Mouse (Mus musculus) limb, embryonic 13.5 days (tissue): ENCODE measurements at regions not wholly inside any gene's neighbourhood (a gene's known extent, or its start where the extent isn't known, plus 50 kb on each side); places are given as distances from the start of the nearest gene placed in this dataset.

Experiments used
- ATAC-seq: fragments of 200-750 bp; cut with Nextera tagmentation; 2 replicates; pipeline ENCODE4 v1.8.0; 2017; ENCODE audit warnings: low read depth, moderate number of reproducible peaks, moderate TSS enrichment; ENCODE audit not compliant: low FRiP score
- H3K27ac ChIP-seq: fragments of 300-500 bp; sonication (generic); 2 replicates; pipeline ENCODE4 v1.5.1; 2015; ENCODE audit warnings: inconsistent platforms, mild to moderate bottlenecking, moderate library complexity
- H3K27me3 ChIP-seq: fragments of 300-500 bp; sonication (generic); 2 replicates; pipeline ENCODE4 v1.6.1; 2015; ENCODE audit warnings: mild to moderate bottlenecking, inconsistent platforms
- H3K36me3 ChIP-seq: fragments of 300-500 bp; sonication (generic); 2 replicates; pipeline ENCODE4 v1.6.1; 2015; ENCODE audit warnings: inconsistent platforms, mild to moderate bottlenecking, moderate library complexity
- H3K4me1 ChIP-seq: fragments of 300-500 bp; sonication (generic); 2 replicates; pipeline ENCODE4 v1.6.1; 2015; ENCODE audit warnings: inconsistent platforms
- H3K4me2 ChIP-seq: fragments of 300-500 bp; sonication (generic); replicated peaks from 2 replicates; pipeline ENCODE4 v1.6.1; 2015; ENCODE audit warnings: inconsistent platforms, mild to moderate bottlenecking, moderate library complexity
- H3K4me3 ChIP-seq: fragments of 300-500 bp; sonication (generic); 2 replicates; pipeline ENCODE4 v1.5.1; 2015; ENCODE audit warnings: moderate library complexity, mild to moderate bottlenecking, inconsistent platforms
- H3K9ac ChIP-seq: fragments of 300-500 bp; sonication (generic); 2 replicates; pipeline ENCODE4 v1.6.1; 2015; ENCODE audit warnings: mild to moderate bottlenecking, inconsistent platforms
- H3K9me3 ChIP-seq: fragments of 300-500 bp; sonication (generic); 2 replicates; pipeline ENCODE4 v1.6.1; 2016; ENCODE audit warnings: inconsistent platforms
- WGBS: fragments of 180-500 bp; shearing (Covaris S2); methylation state at CpG from one replicate; pipeline ENCODE4 v1.1.7; 2015; 5-methylcytosine and 5-hydroxymethylcytosine counted together

DNA sequence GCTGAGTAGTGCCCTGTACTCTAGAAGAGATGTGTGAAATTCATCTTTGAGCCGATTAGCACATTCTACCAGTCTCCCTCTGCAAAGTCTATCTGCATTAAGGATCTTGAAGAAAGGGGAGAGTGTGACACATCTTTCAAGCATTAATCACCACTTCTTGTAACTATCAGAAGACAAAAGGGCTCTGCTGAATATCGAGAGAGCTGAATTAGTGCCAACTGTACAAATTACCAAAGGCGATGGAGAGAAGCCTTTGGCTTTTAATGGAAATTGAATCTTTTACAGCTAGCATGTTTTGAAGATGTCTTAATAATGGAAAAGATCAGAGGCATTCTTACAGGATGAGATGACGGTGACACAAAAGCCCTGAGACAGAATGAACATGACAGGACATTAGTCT is 97.2 kb upstream of the Pam start:
- H3K36me3 ChIP-seq = no peaks in the 10 kb centered on the region
- ATAC-seq = no peak
- no peak overlapping the region for H3K27ac ChIP-seq
- H3K27me3 ChIP-seq = no peaks in the 10 kb centered on the region
- no peak overlapping the region for H3K9ac ChIP-seq
- 83% methylated on average over 4 of the region's 4 CpGs for WGBS
- no peaks in the 10 kb centered on the region for H3K9me3 ChIP-seq
- H3K4me2 ChIP-seq = no peak overlapping the region
- H3K4me3 ChIP-seq = no peak overlapping the region
- 0 out of 2 replicates have a peak, but pooled peaks cover 3% of the 10 kb centered on the region for H3K4me1 ChIP-seq

DNA sequence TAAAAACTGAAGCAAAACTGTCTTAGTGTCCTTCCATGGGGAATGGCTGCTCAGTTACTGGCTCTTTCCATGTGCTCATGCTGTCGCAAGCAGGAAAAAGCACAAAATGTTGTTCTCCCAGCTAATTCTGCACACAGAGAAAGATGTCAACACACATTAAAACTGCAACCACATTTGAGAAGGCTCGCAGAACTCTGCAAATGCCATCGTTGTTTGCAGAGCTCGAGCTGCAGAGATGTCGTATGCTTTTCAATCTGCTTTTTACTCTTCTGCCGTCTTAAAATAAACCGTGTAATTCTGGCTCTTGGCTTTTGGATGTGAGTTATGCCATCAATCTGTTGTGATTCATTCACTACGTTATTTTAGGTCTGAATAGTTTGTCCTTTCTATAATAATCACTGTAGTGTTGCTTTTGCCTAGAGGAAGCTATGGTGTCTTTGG is 96.6 kb upstream of the Pam start:
- 77% methylated on average over 8 of the region's 8 CpGs for WGBS
- Histone ChIP-seq H3K4me2 (no peak overlapping the region), H3K9me3 (no peaks in the 10 kb centered on the region), H3K27me3 (no peaks in the 10 kb centered on the region), H3K9ac (no peak overlapping the region), H3K27ac (no peak overlapping the region), H3K4me1 (0 out of 2 replicates have a peak, but pooled peaks cover 3% of the 10 kb centered on the region), H3K4me3 (no peak overlapping the region), H3K36me3 (no peaks in the 10 kb centered on the region)
- ATAC-seq = no peak

DNA sequence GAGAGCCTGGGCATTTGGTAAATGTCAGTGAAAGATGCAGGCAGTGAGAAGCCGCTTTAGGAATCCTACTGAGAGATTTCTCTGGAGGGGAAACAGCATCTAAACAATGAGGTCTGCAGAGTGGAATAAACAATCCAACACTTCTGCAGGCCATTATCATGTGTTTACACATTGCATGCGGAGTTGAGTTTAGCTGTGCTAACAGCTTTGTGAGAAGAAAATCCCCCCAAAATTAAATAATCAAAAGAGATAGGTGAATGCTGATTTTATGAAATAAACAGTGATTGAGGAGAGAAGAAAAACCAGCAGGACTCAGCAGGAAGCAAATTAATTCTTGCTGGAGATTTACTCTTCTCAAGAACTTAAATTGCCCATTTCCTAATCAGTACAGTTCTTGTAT is 95.9 kb upstream of the Pam start:
- Histone ChIP-seq H3K4me2 (no peak overlapping the region), H3K4me3 (no peak overlapping the region), H3K27me3 (no peaks in the 10 kb centered on the region), H3K9ac (no peak overlapping the region), H3K4me1 (0 out of 2 replicates have a peak, but pooled peaks cover 3% of the 10 kb centered on the region), H3K27ac (no peak overlapping the region), H3K9me3 (no peaks in the 10 kb centered on the region), H3K36me3 (no peaks in the 10 kb centered on the region)
- no peak for ATAC-seq
- WGBS = 24% methylated on average over 2 of the region's 2 CpGs

DNA sequence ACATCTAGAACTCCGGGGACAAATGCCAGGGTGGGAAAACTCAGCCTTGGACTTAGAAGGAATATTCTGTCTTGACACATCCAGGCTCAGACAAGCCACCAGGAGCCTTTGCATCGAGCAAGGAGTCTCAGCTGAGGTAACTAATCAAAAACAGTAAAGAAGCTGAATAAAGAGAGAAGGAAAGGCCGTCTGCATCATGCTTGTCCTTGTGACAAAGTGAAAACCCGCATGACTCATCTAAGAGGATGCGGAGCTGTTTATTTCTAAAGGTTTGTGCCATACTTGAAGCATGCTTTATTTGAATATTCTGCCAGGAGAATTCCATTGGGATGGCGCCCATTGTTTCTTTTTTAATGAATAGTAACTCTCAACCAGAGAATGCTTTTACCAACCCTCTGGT is 95.3 kb upstream of the Pam start:
- Histone ChIP-seq H3K27me3 (no peaks in the 10 kb centered on the region), H3K27ac (no peak overlapping the region), H3K4me3 (no peak overlapping the region), H3K4me1 (0 out of 2 replicates have a peak, but pooled peaks cover 3% of the 10 kb centered on the region), H3K4me2 (no peak overlapping the region), H3K9ac (no peak overlapping the region), H3K36me3 (no peaks in the 10 kb centered on the region), H3K9me3 (no peaks in the 10 kb centered on the region)
- 47% methylated on average over 6 of the region's 6 CpGs for WGBS
- no peak for ATAC-seq

DNA sequence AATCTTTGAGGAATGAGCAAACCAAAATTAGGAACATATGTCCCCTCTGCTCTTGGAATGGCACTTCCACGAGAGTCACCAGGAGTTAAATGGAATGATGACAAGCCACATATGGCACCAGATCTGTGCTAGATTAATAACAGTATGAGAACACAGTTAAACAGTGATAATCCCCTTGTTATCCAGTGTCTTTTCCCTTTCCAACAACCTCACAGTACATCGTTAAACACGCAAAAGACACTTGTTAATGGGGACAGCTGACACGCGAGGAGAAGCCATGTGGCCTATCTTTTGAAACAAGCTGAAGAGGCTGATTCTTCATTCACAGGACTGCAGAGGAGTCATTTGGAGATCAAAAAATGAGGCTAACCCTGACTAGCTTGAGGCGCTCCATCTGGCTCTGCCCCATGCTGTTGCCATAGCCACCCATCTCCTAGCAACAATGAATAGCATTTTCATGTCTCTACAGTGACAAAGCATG is 94.6 kb upstream of the Pam start:
- Histone ChIP-seq H3K36me3 (no peaks in the 10 kb centered on the region), H3K4me2 (no peak overlapping the region), H3K9ac (no peak overlapping the region), H3K27ac (no peak overlapping the region), H3K27me3 (no peaks in the 10 kb centered on the region), H3K9me3 (no peaks in the 10 kb centered on the region), H3K4me1 (0 out of 2 replicates have a peak, but pooled peaks cover 3% of the 10 kb centered on the region), H3K4me3 (no peak overlapping the region)
- ATAC-seq = no peak
- 26% methylated on average over 6 of the region's 6 CpGs for WGBS

DNA sequence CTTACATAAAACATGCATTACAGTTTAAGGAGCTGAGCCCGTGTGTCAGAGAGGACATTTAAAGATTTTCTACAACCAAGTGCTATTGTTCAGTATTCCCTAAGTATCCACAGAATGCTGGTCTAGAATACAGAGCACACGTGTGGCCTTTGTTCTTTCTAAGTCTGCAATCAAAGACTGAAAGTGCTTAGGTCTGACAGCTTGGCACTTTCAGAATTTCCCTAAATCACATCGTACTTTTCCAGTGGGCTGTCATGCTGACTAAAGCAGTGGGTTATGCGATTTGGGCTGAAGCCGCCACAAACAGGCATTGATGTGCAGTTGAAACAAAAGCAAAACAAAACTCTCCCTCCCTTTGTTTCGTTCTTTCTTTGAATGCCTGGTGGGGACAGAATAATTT is 84.9 kb upstream of the Pam start:
- 46% methylated on average over 6 of the region's 6 CpGs for WGBS
- Histone ChIP-seq H3K4me2 (no peak overlapping the region), H3K36me3 (no peaks in the 10 kb centered on the region), H3K9me3 (no peaks in the 10 kb centered on the region), H3K4me1 (no peaks in the 10 kb centered on the region), H3K4me3 (no peak overlapping the region), H3K9ac (no peak overlapping the region), H3K27me3 (no peaks in the 10 kb centered on the region), H3K27ac (no peak overlapping the region)
- ATAC-seq = no peak

DNA sequence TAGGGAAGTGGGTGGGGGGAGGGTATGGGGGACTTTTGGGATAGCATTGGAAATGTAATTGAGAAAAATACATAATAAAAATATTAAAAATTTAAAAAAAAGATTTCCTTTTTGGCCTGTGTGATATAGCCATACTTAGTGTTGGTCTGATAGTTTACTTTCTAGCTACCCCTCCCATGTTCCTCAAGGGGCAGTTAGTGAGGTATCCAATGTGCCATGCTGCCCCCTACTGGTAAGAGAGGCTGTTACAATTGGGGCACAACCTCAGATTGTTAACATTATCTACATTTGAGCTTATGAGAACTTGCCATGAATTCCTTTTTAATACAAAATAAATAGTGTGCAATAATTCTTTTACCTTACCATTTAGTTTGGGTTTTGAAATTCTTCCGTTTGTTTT is 83.6 kb upstream of the Pam start:
- 33% methylated on average over 1 of the region's 1 CpGs for WGBS
- no peak for ATAC-seq
- H3K27me3 ChIP-seq = no peaks in the 10 kb centered on the region
- no peaks in the 10 kb centered on the region for H3K36me3 ChIP-seq
- H3K9me3 ChIP-seq = no peaks in the 10 kb centered on the region
- H3K9ac ChIP-seq = no peak overlapping the region
- no peak overlapping the region for H3K4me3 ChIP-seq
- no peaks in the 10 kb centered on the region for H3K4me1 ChIP-seq
- no peak overlapping the region for H3K4me2 ChIP-seq
- no peak overlapping the region for H3K27ac ChIP-seq

DNA sequence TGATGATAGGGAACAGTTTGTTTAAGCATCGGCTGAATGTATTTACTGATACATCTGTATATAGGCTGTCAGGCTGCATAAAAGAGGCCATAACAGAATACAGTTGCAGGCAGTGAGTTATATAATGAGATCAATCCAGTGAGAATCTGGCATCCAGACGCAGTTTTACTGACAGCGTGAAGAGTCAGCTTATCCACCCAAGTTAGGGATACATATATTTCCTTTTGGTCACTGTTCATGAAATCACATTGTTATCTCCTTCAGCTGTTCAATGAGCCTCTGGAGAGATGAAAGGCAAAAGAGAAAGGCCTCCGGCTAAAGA is 79.3 kb upstream of the Pam start:
- Histone ChIP-seq H3K4me3 (no peak overlapping the region), H3K27me3 (no peaks in the 10 kb centered on the region), H3K36me3 (no peaks in the 10 kb centered on the region), H3K9ac (no peak overlapping the region), H3K4me1 (no peaks in the 10 kb centered on the region), H3K4me2 (no peak overlapping the region), H3K9me3 (no peaks in the 10 kb centered on the region), H3K27ac (no peak overlapping the region)
- 63% methylated on average over 4 of the region's 4 CpGs for WGBS
- peak; percentile 66; the same call in 1 of the 2 replicates for ATAC-seq

DNA sequence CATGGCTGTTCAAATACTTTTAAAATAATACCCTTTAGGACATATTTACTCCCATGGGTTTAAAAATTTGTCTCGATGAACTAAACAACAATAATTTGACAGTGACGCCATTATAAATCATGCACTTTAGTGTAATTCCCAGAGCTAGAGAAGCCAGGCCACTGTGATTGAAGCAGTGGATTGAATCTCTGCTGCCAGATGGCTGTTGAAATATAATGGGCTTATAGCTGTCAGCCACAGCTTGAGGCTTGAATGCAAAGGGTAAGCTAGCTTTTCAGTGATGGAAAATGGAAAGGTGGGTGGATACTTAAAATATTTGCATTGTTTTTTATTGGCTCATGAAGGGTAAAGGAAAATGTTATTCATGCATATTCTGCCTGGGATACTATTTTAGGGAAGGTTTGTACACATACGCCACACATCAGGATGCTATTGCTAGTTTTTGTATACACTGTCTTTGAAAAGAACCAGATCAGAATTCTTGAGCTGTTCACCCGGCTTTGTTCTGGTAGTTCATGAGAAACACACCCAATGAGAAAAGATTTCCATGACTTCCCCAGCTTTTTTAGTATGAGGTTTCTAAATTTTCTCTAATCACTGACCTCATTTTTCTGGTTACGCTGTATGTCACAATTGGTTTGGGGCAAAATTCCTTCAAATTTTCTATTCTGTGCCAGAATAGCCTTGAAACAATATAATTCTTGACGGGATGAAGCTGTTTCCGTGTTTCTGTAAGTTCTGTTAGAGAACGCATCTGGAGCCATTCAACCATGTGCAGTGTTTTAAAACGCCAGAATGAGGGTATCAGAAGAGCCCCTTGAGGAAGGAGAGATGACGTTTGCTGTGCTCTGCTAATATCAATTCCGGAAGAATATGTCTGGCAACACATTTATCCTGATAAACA is 78.7 kb upstream of the Pam start:
- Histone ChIP-seq H3K36me3 (no peaks in the 10 kb centered on the region), H3K4me1 (no peaks in the 10 kb centered on the region), H3K9ac (no peak overlapping the region), H3K9me3 (no peaks in the 10 kb centered on the region), H3K4me2 (no peak overlapping the region), H3K4me3 (no peak overlapping the region), H3K27me3 (no peaks in the 10 kb centered on the region), H3K27ac (no peak overlapping the region)
- peak; percentile 68; the same call in 1 of the 2 replicates for ATAC-seq
- 56% methylated on average over 11 of the region's 11 CpGs for WGBS

DNA sequence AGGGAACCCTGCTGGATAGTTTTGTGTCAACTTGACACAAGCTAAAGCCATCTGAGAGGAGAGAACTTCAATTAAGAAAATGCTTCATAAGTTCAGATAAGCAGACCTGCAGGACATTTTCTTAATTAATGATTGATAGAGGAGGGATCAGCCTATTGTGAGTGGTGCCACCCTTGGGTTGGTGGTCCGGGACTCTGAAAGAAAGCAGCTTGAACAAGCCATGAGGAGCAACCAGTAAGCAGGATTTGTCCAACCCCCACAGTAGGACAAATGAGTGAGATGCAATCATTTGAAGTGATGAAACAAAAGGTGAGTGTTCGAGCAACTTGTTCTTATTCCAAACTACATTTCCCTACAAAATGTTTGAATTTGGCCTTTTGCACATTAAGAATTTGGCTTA is 78.0 kb upstream of the Pam start:
- no peak overlapping the region for H3K27ac ChIP-seq
- WGBS = 79% methylated on average over 2 of the region's 2 CpGs

DNA sequence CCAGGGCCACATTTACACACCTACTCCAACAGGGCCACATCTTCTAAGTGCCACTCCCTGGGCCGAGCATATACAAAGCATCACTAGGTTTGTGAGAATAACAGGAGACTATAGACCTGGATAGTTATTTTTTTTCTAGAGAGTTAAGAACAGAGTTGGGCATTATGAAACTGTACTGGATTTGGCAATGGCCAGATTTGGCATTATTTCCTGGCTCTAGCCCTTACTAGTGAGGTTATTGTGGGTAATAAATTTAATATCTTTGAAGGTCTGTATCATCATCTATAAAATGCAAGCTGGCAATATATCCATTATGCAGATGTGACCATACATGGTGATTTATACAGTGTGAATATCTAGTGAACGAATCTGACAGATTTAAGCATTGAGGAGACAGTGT is 75.8 kb upstream of the Pam start:
- Histone ChIP-seq H3K4me3 (no peak overlapping the region), H3K4me2 (no peak overlapping the region), H3K27ac (no peak overlapping the region), H3K27me3 (no peaks in the 10 kb centered on the region), H3K9me3 (no peaks in the 10 kb centered on the region), H3K4me1 (no peaks in the 10 kb centered on the region), H3K9ac (no peak overlapping the region), H3K36me3 (no peaks in the 10 kb centered on the region)
- WGBS = 81% methylated on average over 2 of the region's 2 CpGs
- no peak for ATAC-seq

More for the DNA sequence above, 78.0 kb upstream of the Pam start:
- Histone ChIP-seq H3K4me3 (no peak overlapping the region), H3K4me2 (no peak overlapping the region), H3K27me3 (no peaks in the 10 kb centered on the region), H3K36me3 (no peaks in the 10 kb centered on the region), H3K9me3 (no peaks in the 10 kb centered on the region), H3K9ac (no peak overlapping the region), H3K4me1 (no peaks in the 10 kb centered on the region)
- no peak for ATAC-seq

DNA sequence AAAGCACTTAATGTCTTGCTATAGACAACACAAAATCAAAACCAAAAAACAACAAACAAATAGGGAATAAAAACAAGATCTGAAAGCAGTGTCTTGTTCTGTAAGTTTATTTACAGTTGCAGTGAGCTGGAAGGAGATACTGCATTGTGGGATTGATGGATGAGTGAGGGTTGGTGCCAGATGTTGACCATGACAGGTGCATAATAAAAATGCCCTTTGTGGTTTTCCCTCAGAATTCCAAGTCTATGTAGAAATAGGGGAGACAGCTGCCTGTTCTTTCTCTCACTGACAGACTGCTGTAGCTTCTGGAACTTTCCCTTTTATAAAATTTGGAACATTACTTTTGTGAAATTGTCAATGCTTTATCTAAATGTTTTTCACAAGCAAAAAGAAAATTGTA is 73.9 kb upstream of the Pam start:
- Histone ChIP-seq H3K4me2 (no peak overlapping the region), H3K27me3 (no peaks in the 10 kb centered on the region), H3K36me3 (no peaks in the 10 kb centered on the region), H3K4me1 (no peaks in the 10 kb centered on the region), H3K9me3 (no peaks in the 10 kb centered on the region), H3K27ac (no peak overlapping the region), H3K4me3 (no peak overlapping the region), H3K9ac (no peak overlapping the region)
- no peak for ATAC-seq

DNA sequence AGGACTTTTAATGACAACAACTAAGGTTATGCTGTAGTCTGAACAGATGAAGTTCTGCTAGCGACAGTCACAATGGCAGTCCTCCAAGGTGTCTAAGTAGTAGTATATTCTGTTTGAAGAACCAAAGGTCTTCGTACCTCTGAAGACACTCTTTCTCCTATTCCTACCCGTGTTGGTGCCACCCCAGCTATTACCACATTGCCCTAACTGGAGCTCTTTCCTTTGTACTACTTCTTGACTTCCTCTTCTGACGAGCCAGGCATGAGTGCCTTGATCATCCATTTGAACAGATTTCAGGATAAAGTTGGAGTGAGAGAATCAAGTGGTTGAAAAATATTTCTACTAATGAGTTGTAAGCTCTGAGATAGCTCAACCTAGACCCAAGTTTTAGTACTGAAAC is 72.4 kb upstream of the Pam start:
- no peaks in the 10 kb centered on the region for H3K4me1 ChIP-seq
- H3K4me3 ChIP-seq = no peak overlapping the region
- no peak overlapping the region for H3K9ac ChIP-seq
- no peak overlapping the region for H3K4me2 ChIP-seq
- no peak overlapping the region for H3K27ac ChIP-seq
- no peaks in the 10 kb centered on the region for H3K27me3 ChIP-seq
- no peaks in the 10 kb centered on the region for H3K9me3 ChIP-seq
- WGBS = 86% methylated on average over 4 of the region's 4 CpGs
- no peaks in the 10 kb centered on the region for H3K36me3 ChIP-seq
- no peak for ATAC-seq
